Mouse (Mus musculus): ENCODE results near the gene Fhl3.
"Not testable (repeated sequence)": the region's sequence is repeated elsewhere in the genome, so short reads cannot be mapped to it uniquely, and the experiment has no call there.

Fhl3 gene

GRCm38 (mm10) chr4:124710776-124711291 is 10.3 kb downstream of the Fhl3 start:
- DNase-seq: peak in 1 of 2 experiments; percentile 32

DNA sequence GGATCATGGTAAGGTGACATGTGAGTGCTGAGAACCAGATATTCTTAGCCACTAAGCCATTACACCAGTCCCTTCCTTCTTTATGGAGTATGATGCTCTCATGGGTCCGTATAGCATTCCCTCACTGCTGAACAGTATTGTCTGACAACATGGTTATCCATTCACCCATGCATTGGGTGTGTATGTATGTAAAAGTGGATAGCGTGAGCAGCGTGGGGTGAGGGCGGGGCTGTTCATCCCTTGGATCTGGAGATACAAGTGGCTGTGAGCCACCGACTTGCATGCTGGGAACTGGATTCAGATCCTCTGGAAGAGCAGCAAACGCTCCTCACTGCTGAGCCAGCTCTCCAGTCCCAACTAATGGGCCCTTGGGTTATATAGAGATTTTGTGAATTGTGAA is 12.1 kb downstream of the Fhl3 start:
- DNase-seq: no peak

- DNase-seq: not testable (repeated sequence)
Observed at GRCm38 (mm10) chr4:124713850-124714249, 13.3 kb downstream of the Fhl3 start.

GRCm38 (mm10) chr4:124714545-124715481 is 14.3 kb downstream of the Fhl3 start, which contains the start of gene Sf3a3:
TSS of gene Sf3a3 (plus strand) at chr4:124714776.
- peak; percentile 88 to 92 for DNase-seq

- no peak for DNase-seq
Observed at GRCm38 (mm10) chr4:124719101-124719500, 18.6 kb downstream of the Fhl3 start.

- no peak for DNase-seq
Observed at GRCm38 (mm10) chr4:124726121-124726520, 25.6 kb downstream of the Fhl3 start.

DNA sequence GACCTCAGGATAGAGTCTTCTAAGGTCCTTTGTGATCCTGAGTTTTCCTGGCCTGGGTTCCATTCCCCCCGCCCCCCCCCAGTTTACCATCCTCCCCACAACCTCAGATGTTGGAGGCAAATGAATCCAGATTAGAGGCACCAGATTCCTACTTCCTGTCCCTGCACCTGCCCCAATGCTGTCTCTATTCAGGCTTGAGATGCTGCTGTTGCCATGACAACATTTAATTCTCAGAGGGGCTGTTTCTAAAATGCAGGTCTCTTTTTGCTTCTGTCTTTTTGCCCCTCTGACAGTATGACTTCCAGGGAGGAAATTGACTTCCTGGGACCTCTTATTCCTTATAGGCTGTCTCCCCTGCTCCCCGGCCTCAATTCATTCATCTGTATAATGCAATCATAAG is 36.5 kb downstream of the Fhl3 start:
- no peak for DNase-seq

DNA sequence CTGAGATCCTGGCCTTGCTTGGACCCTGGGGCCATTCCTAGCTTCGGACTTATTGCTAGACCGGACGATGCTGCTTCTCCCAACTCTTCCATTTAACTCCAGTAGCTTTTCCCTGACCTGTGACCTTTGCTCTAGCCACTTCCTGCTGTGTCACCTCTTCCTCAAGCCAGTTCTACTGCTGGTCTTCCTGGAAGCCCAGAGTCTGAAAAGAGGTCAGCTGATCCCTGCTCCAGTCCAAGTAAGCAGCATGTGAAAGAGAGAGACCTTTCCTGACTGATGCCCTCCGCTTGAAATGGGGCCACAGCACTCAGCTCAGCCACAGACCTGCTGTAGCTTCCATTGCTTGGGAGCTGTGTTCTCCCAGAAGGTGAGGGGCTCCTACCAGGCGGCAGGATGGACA is 37.0 kb downstream of the Fhl3 start:
- no peak for DNase-seq

DNA sequence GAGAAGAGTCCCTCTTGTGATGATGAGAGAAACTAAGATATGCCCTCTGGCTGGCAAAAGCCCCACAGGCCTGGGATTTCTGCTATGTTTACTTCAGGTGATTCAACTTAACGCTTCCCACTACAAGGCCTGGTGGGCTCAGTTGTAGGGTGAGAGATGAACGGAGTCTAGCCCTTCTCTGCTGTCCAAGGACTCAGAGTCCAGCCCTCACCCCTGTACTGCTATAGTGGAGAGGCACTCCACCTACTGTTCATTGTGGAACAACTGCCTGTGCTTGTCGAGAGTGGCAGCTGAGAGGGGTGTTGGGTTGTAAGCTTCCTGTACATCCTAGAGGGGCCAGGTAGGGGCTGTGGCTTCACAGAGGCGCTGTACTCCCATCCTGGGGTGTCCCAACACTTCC is 37.5 kb downstream of the Fhl3 start:
- DNase-seq: no peak

- no peak for DNase-seq
Observed at GRCm38 (mm10) chr4:124738783-124739182, 38.3 kb downstream of the Fhl3 start.

GRCm38 (mm10) chr4:124741376-124742343 is 41.2 kb downstream of the Fhl3 start, which contains the start of gene Inpp5b:
TSS of gene Inpp5b (plus strand) at chr4:124741850.
- DNase-seq: peak; percentile 73 to 76

- no peak for DNase-seq
Observed at GRCm38 (mm10) chr4:124742839-124743238, 42.3 kb downstream of the Fhl3 start.

- no peak for DNase-seq
Observed at GRCm38 (mm10) chr4:124746577-124746976, 46.1 kb downstream of the Fhl3 start.

DNA sequence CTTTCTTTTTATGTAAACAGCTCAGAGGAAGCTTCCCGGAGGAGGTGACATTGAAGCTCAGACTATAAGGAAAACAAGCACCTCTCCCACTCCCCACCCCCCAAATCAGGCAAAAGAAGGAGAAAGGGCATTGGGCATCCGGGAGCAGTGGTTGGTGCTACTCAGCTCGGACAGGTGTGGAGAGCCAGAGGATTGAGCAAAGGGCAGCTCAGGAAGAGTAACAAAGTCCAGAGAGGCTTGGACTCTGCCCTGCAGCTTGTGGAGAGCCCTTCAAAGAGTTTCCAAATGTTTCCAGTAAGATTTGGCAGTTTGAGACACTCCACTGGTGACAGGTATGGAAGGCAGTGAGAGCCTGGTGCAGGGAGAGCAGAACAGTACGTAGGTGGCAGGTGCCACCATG is 47.4 kb downstream of the Fhl3 start:
- no peak for DNase-seq

DNA sequence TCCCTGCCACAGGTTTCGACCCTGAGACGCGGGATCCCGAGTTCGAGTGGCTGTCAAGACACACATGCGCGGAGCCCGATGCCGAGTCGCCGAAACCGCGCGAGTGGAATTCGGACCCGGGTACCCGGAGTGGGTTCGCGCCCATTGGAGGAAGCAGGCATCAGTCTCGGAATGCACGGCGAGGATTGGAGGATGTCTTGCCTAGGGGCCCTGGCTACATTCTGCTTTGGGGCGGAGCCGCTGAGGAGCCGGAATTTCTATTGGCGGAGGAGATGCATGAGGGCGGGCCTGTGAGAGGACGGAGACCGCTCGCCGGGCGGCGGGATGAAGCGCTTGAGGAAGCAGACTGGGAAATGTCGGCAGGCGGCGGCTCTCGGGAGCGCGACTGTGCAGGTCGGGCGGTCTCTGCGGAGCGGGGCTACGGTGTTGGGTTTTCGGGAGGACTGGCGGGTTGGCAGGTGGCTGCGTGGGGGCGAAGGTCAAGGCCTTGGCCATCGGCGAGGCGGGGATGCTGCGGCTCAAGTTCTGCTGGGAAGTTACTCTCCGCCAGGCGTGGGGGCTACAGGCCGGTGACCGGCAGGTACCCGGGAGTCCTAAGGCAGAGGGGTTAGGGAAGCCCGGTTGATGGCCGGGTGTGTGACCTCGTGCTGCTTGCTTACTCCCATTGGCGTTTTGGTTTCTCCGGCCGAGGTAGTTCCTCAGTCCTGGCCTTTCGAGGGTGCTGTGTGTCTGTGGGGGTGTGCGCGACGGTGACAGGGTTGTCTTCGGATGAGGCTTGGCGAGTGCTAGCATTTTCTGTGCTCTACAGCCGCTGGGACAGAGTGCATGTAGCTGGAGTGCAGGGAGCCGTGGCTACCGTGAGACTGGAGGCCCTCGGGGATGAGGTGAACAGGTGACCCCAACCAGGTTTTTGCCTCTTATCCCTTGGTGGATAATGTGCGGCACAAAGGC is 51.1 kb downstream of the Fhl3 start:
- peak; percentile 98 to 99 for DNase-seq

GRCm38 (mm10) chr4:124752281-124753199 is 52.0 kb downstream of the Fhl3 start:
- DNase-seq: peak; percentile 29 to 66

DNA sequence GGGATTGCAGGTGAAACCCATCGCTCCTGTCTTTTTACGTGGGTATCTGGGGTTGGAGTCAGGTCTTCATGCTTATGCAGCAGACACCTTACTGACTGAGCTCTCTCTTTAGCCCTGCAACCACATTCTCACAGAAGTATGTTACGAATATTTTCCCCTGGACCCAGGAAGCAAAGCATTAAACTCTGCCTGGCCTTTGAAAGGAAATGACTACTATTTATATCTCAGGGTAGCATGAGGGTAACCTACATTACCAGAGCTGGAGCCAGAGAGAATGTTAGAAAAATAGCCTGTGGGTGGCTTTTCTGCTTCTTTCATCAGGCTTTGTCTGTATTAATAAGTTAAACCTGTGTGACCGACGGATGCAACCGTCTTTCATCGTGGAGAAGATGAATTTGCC is 55.0 kb downstream of the Fhl3 start:
- DNase-seq: no peak
